Mouse (Mus musculus) liver, embryonic 11.5 days (tissue): Measurements from ENCODE around the gene Gm43191. TPM values are rescaled to one million over a fixed set of nuclear protein-coding genes. Genes with fewer than 3 reads are reported as not detected.

Experiments used
- ATAC-seq: fragments of 200-750 bp; cut with Nextera tagmentation; replicated peaks from 2 replicates; pipeline ENCODE4 v1.8.0; 2017; ENCODE audit warnings: moderate number of reproducible peaks, mild to moderate bottlenecking, moderate TSS enrichment, moderate library complexity; ENCODE audit not compliant: low FRiP score
- DNase-seq: peaks from one replicate; pipeline ENCODE4 v3.0.0-alpha.2; 2017; ENCODE audit warnings: low spot score
- H3K27ac ChIP-seq: fragments of 300-500 bp; sonication (generic); 2 replicates; pipeline ENCODE4 v1.5.1; 2014; ENCODE audit warnings: mild to moderate bottlenecking, low read depth, low read length, control low read depth
- H3K27me3 ChIP-seq: fragments of 300-500 bp; sonication (generic); replicated peaks from 2 replicates; pipeline ENCODE4 v1.6.1; 2014; ENCODE audit warnings: low read length, mixed read lengths; ENCODE audit not compliant: control insufficient read depth, insufficient read depth
- H3K36me3 ChIP-seq: fragments of 300-500 bp; sonication (generic); 2 replicates; pipeline ENCODE4 v1.6.1; 2014; ENCODE audit warnings: mild to moderate bottlenecking, low read length, moderate library complexity, mixed read lengths; ENCODE audit not compliant: control insufficient read depth, insufficient read depth
- H3K4me1 ChIP-seq: fragments of 300-500 bp; sonication (generic); replicated peaks from 2 replicates; pipeline ENCODE4 v1.6.1; 2014; ENCODE audit warnings: low read length, mixed read lengths; ENCODE audit not compliant: control insufficient read depth, insufficient read depth
- H3K4me2 ChIP-seq: fragments of 300-500 bp; sonication (generic); 2 replicates; pipeline ENCODE4 v1.6.1; 2014; ENCODE audit warnings: mild to moderate bottlenecking, control low read depth, moderate library complexity
- H3K4me3 ChIP-seq: fragments of 300-500 bp; sonication (generic); 2 replicates; pipeline ENCODE4 v1.5.1; 2014; ENCODE audit warnings: low read depth, low read length, control low read depth
- H3K9ac ChIP-seq: fragments of 300-500 bp; sonication (generic); 2 replicates; pipeline ENCODE4 v1.6.1; 2014; ENCODE audit warnings: low read depth, low read length, control low read depth
- H3K9me3 ChIP-seq: fragments of 300-500 bp; sonication (generic); 2 replicates; pipeline ENCODE4 v1.6.1; 2016; ENCODE audit warnings: low read length, inconsistent platforms, mixed read lengths; ENCODE audit not compliant: control insufficient read depth
- WGBS: fragments of 180-500 bp; shearing (Covaris S2); extraction: QIAGEN DNeasy Blood & Tissue Kit; methylation state at CpG from one replicate; pipeline ENCODE4 v1.1.7; 2014; 5-methylcytosine and 5-hydroxymethylcytosine counted together
- polyA plus RNA-seq: library from polyadenylated mRNA; unstranded; fragments of >200 nt; fragmentation: Nextera tagmentation; extraction: Ambion mirVana; gene quantifications from 2 replicates; pipeline ENCODE4 v1.2.1, GENCODE M21; 2014

Gm43191 gene
- polyA plus RNA-seq, 1 experiment from 2014 or later, result 0.30 TPM

DNA sequence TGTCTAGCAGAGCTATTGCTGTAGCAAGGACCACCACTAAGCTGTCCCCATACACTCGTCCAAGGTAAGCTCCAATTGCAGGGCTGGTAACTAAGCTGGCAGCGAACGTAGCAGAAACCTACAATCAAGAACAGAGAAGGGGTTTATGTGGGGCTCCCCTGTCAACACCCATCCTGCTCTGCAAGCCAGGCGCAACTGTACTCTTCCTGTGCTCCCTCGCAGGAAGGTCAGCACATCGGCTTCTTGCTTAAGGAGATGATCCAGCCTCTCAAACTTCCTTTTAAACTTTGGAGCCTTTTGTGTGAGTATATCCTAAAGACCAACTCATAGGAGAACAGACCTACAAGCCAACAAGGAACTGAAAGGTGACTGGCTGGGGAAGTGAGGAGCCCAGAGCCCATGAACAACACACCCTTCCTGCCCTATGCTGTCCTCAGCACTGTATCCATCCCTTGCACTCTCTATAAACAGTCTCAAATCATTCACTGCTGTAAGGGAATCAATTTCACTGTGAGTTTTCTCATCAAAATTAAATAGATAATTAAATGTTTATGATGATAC lies 39.2 kb downstream of the Gm43191 start:
- no peaks in the 10 kb centered on the region for H3K27me3 ChIP-seq
- DNase-seq (no peak), ATAC-seq (no peak)
- no peaks in the 10 kb centered on the region for H3K4me1 ChIP-seq
- H3K4me3 ChIP-seq, result no peak overlapping the region
- H3K9ac ChIP-seq, result no peak overlapping the region
- no peak overlapping the region for H3K27ac ChIP-seq
- peaks cover 61% of the 10 kb centered on the region for H3K36me3 ChIP-seq
- H3K4me2 ChIP-seq, result no peak overlapping the region
- H3K9me3 ChIP-seq, result no peaks in the 10 kb centered on the region
- WGBS, result 91% methylated on average over 6 of the region's 6 CpGs

GRCm38 (mm10) chr3:116640024-116640423 lies 41.0 kb downstream of the Gm43191 start:
- 63% methylated on average over 1 of the region's 1 CpGs for WGBS
- H3K9ac ChIP-seq, result no peak overlapping the region
- ATAC-seq, result peak; percentile 73

GRCm38 (mm10) chr3:116638572-116638971 lies 42.5 kb downstream of the Gm43191 start:
- no peak overlapping the region for H3K4me3 ChIP-seq
- peaks cover 61% of the 10 kb centered on the region for H3K36me3 ChIP-seq
- 93% methylated on average over 7 of the region's 7 CpGs for WGBS

More at GRCm38 (mm10) chr3:116640024-116640423, 41.0 kb downstream of the Gm43191 start:
- no peak for DNase-seq
- Histone ChIP-seq H3K36me3 (peaks cover 56% of the 10 kb centered on the region), H3K4me1 (no peaks in the 10 kb centered on the region), H3K27ac (no peak overlapping the region), H3K4me2 (no peak overlapping the region), H3K4me3 (no peak overlapping the region), H3K9me3 (no peaks in the 10 kb centered on the region), H3K27me3 (no peaks in the 10 kb centered on the region)

GRCm38 (mm10) chr3:116637693-116638476 lies 43.2 kb downstream of the Gm43191 start:
- no peak overlapping the region for H3K4me2 ChIP-seq
- H3K9ac ChIP-seq, result no peak overlapping the region
- DNase-seq (no peak), ATAC-seq (no peak)
- peaks cover 58% of the 10 kb centered on the region for H3K36me3 ChIP-seq
- 83% methylated on average over 9 of the region's 9 CpGs for WGBS
- H3K4me3 ChIP-seq, result no peak overlapping the region
- no peaks in the 10 kb centered on the region for H3K4me1 ChIP-seq
- H3K9me3 ChIP-seq, result no peaks in the 10 kb centered on the region
- no peaks in the 10 kb centered on the region for H3K27me3 ChIP-seq
- no peak overlapping the region for H3K27ac ChIP-seq

More at GRCm38 (mm10) chr3:116638572-116638971, 42.5 kb downstream of the Gm43191 start:
- DNase-seq, result no peak
- H3K9ac ChIP-seq, result no peak overlapping the region
- H3K4me1 ChIP-seq, result no peaks in the 10 kb centered on the region
- H3K27me3 ChIP-seq, result no peaks in the 10 kb centered on the region
- no peak for ATAC-seq
- H3K9me3 ChIP-seq, result no peaks in the 10 kb centered on the region
- H3K4me2 ChIP-seq, result no peak overlapping the region
- no peak overlapping the region for H3K27ac ChIP-seq

GRCm38 (mm10) chr3:116635799-116636198 lies 45.3 kb downstream of the Gm43191 start:
- no peak overlapping the region for H3K9ac ChIP-seq
- DNase-seq, result no peak
- WGBS, result 82% methylated on average over 5 of the region's 5 CpGs
- H3K9me3 ChIP-seq, result no peaks in the 10 kb centered on the region
- no peaks in the 10 kb centered on the region for H3K27me3 ChIP-seq
- ATAC-seq, result no peak
- H3K4me2 ChIP-seq, result no peak overlapping the region
- H3K4me3 ChIP-seq, result no peak overlapping the region
- no peaks in the 10 kb centered on the region for H3K4me1 ChIP-seq
- peaks cover 43% of the 10 kb centered on the region for H3K36me3 ChIP-seq
- H3K27ac ChIP-seq, result no peak overlapping the region

- DNase-seq (no peak), ATAC-seq (no peak)
- Histone ChIP-seq H3K4me2 (no peak overlapping the region), H3K27ac (no peak overlapping the region), H3K4me3 (no peak overlapping the region), H3K27me3 (no peaks in the 10 kb centered on the region), H3K9ac (no peak overlapping the region), H3K4me1 (no peaks in the 10 kb centered on the region), H3K36me3 (peaks cover 36% of the 10 kb centered on the region), H3K9me3 (no peaks in the 10 kb centered on the region)
- 88% methylated on average over 8 of the region's 8 CpGs for WGBS
Measured at GRCm38 (mm10) chr3:116634853-116635252, 46.2 kb downstream of the Gm43191 start.

DNA sequence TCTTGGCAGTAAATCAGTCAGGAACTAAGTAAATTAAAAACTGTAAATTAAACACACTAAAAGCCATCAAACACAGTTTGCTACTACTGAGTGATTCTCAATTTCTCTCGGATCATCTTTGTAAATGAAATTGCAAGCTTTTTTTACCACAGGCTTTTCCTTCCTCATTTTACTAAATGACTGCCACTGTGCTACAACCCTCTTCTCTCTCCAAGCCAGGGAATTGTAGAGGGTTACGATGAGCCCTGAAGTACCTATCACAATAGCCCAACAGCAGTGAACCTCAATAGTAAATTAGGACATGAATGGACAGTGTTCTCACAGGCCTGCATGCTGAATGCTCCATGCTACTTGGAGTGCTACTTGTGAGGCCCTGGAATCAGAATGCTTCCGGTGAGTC lies 47.0 kb downstream of the Gm43191 start:
- no peaks in the 10 kb centered on the region for H3K27me3 ChIP-seq
- H3K36me3 ChIP-seq, result peaks cover 29% of the 10 kb centered on the region; the same call in 1 of the 2 replicates
- no peak overlapping the region for H3K4me3 ChIP-seq
- no peaks in the 10 kb centered on the region for H3K4me1 ChIP-seq
- H3K4me2 ChIP-seq, result no peak overlapping the region; the same call in 1 of the 2 replicates
- no peak for DNase-seq
- H3K27ac ChIP-seq, result no peak overlapping the region
- 83% methylated on average over 3 of the region's 3 CpGs for WGBS
- no peak for ATAC-seq
- no peak overlapping the region for H3K9ac ChIP-seq
- no peaks in the 10 kb centered on the region for H3K9me3 ChIP-seq

- Histone ChIP-seq H3K9me3 (no peaks in the 10 kb centered on the region), H3K4me1 (no peaks in the 10 kb centered on the region), H3K27ac (no peak overlapping the region), H3K36me3 (peaks cover 22% of the 10 kb centered on the region; the same call in 1 of the 2 replicates), H3K9ac (no peak overlapping the region), H3K27me3 (no peaks in the 10 kb centered on the region), H3K4me3 (no peak overlapping the region), H3K4me2 (no peak overlapping the region)
- 86% methylated on average over 3 of the region's 3 CpGs for WGBS
- ATAC-seq (no peak), DNase-seq (no peak)
Measured at GRCm38 (mm10) chr3:116632971-116633370, 48.1 kb downstream of the Gm43191 start.

DNA sequence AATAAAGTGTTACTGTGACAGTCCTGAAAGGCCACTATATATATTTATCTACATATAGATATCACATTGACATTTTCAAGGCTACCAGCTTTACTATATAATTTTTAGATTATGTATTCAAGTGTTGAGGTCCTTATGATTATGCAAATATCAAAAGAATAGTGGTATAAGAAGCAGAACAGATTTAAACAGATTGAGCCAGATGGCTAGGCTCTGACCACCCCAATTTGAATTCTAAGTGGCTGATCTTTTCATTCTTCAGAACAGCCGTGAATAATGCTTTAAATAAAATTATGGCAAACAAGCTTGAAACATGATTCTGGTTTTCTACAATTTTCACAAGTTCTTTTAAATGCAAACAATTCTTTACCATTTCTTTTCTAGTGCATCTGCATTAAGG lies 49.6 kb downstream of the Gm43191 start:
- ATAC-seq (no peak), DNase-seq (no peak)
- no peaks in the 10 kb centered on the region for H3K9me3 ChIP-seq
- no peaks in the 10 kb centered on the region for H3K27me3 ChIP-seq
- no peak overlapping the region for H3K4me3 ChIP-seq
- H3K4me1 ChIP-seq, result no peaks in the 10 kb centered on the region
- no peak overlapping the region for H3K9ac ChIP-seq
- no peak overlapping the region for H3K4me2 ChIP-seq
- peaks cover 15% of the 10 kb centered on the region; the same call in 1 of the 2 replicates for H3K36me3 ChIP-seq
- 87% methylated on average over 1 of the region's 1 CpGs for WGBS
- no peak overlapping the region for H3K27ac ChIP-seq
